Mouse (Mus musculus) urinary bladder, postnatal 10 days (tissue): Measurements from ENCODE around the gene Kifc5b.

Source experiments
- DNase-seq: peaks from one replicate; pipeline ENCODE4 v3.0.0; 2022; ENCODE audit warnings: low spot score

The Kifc5b gene

GRCm38 (mm10) chr17:26947231-26948100 lies 30.6 kb downstream of the Kifc5b start:
- DNase-seq: no peak

- DNase-seq: no peak
These were observed 31.6 kb downstream of the Kifc5b start for GRCm38 (mm10) chr17:26948316-26949050.

- DNase-seq: no peak
These were observed 32.2 kb downstream of the Kifc5b start for GRCm38 (mm10) chr17:26949051-26949577.

GRCm38 (mm10) chr17:26949866-26950265 lies 33.0 kb downstream of the Kifc5b start:
- DNase-seq: no peak

GRCm38 (mm10) chr17:26950560-26951288 lies 33.8 kb downstream of the Kifc5b start:
- no peak for DNase-seq

- peak; percentile 25 for DNase-seq
These were observed 34.5 kb downstream of the Kifc5b start for GRCm38 (mm10) chr17:26951406-26951805.

- DNase-seq: no peak
These were observed 35.3 kb downstream of the Kifc5b start for GRCm38 (mm10) chr17:26951952-26952877.

- DNase-seq: no peak
These were observed 36.3 kb downstream of the Kifc5b start for GRCm38 (mm10) chr17:26953201-26953600.

- DNase-seq: no peak
These were observed 36.8 kb downstream of the Kifc5b start for GRCm38 (mm10) chr17:26953726-26954125.

- no peak for DNase-seq
These were observed 39.4 kb downstream of the Kifc5b start for GRCm38 (mm10) chr17:26956309-26956708.

GRCm38 (mm10) chr17:26956895-26957294 lies 40.0 kb downstream of the Kifc5b start:
- peak; percentile 7 for DNase-seq

GRCm38 (mm10) chr17:26957872-26958271 lies 41.0 kb downstream of the Kifc5b start:
- peak; percentile 8 for DNase-seq

- no peak for DNase-seq
These were observed 42.0 kb downstream of the Kifc5b start for GRCm38 (mm10) chr17:26958880-26959279.

- no peak for DNase-seq
These were observed 42.9 kb downstream of the Kifc5b start for GRCm38 (mm10) chr17:26959815-26960214.

GRCm38 (mm10) chr17:26961572-26962240 lies 44.8 kb downstream of the Kifc5b start:
- DNase-seq: no peak

- no peak for DNase-seq
These were observed 50.1 kb downstream of the Kifc5b start for GRCm38 (mm10) chr17:26966993-26967392.

- DNase-seq: no peak
These were observed 50.6 kb downstream of the Kifc5b start for GRCm38 (mm10) chr17:26967477-26967876.

GRCm38 (mm10) chr17:26968200-26968611 lies 51.3 kb downstream of the Kifc5b start:
- DNase-seq: no peak

GRCm38 (mm10) chr17:26969257-26969656 lies 52.4 kb downstream of the Kifc5b start:
- DNase-seq: no peak

GRCm38 (mm10) chr17:26970221-26970620 lies 53.3 kb downstream of the Kifc5b start:
- DNase-seq: no peak
